Mouse (Mus musculus): ENCODE data around the gene 2900011O08Rik. TPM values are rescaled to one million over a fixed set of nuclear protein-coding genes. Genes with fewer than 3 reads are reported as not detected.

The 2900011O08Rik gene
- total and polyA plus RNA-seq, 3 experiments, result 0.21 TPM; not detected in 2

DNA sequence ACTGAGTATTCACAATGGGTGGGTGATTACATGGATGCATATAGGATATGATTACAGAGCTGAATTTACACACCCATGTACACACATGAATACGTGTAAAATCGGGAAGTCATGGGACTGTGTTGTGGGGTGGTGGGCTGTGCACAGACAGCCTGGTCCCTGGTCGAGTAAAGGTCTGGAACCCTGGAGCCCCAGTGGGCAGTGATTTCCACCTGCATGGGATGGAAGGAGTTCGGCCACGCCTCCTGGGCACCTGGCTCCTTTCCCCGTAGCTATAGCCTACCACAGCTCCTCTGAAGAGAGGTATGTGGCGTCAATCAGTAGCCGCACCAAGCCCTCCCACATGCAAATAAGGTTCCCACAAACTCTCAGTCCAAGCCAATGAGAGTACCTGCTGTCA lies 30.9 kb downstream of the 2900011O08Rik start:
- Histone ChIP-seq H3K4me3 (no peak overlapping the region), H3K36me3 (ENCODE audit: control insufficient read depth, insufficient read depth, low read length) (no peaks in the 10 kb centered on the region), H3K27ac (no peak overlapping the region), H3K79me2 (replicated peaks; ENCODE audit: control insufficient read depth, insufficient read depth, low read length) (no peaks in the 10 kb centered on the region), H3K9ac (ENCODE audit: low read depth, low read length) (no peak overlapping the region), H3K4me1 (ENCODE audit: control insufficient read depth, insufficient read depth, low read length) (no peaks in the 10 kb centered on the region), H3K27me3 (ENCODE audit: control insufficient read depth, insufficient read depth, low read length) (no peaks in the 10 kb centered on the region)
- DNase-seq, result no peak
- 84% methylated on average over 8 of the region's 8 CpGs for WGBS
- TF ChIP-seq EP300 (IDR thresholded peaks at IDR 0.05; ENCODE audit: insufficient read depth, low read depth, low read length) (no peak), POLR2A (IDR thresholded peaks at IDR 0.05; ENCODE audit: insufficient read depth, low read depth, low read length) (no peak), CTCF (IDR thresholded peaks at IDR 0.05) (no peak)
- intact Hi-C loops (cut with DNase I), result no loop called here

DNA sequence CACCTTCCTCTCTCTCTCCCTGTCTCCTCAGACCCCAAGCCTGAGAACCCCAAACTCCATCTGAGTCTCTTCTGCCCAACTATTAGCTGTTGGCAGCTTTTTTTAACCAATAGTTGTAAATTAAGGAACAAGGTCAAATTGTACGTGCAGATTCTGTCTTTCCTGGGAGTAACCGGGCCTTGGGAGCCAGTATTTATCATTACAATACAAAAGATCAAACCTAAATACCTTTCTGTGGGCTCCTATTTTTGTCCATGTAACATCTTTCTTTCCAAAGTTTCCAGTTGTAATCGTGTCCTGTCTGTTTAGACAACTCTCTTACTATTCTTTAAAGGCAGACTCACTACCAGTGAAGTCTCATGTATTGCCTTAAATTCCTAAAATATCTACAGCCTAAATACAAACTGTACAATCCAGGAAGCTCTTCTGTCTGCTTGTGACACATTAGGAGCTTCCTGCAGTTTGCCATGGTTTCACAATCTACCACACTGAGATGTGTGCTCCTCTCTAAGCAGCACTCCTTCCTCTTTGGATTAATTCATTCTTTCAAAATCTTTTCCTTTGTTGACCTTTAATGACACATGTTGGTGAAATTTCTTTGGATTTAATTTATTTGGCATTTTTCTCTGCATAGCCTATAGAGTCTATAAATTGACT lies 34.9 kb downstream of the 2900011O08Rik start:
- H3K4me3 ChIP-seq, result no peak overlapping the region
- H3K9ac ChIP-seq (ENCODE audit: low read depth, low read length), result no peak overlapping the region
- no peak overlapping the region for H3K27ac ChIP-seq
- no peaks in the 10 kb centered on the region for H3K27me3 ChIP-seq (ENCODE audit: control insufficient read depth, insufficient read depth, low read length)
- no peaks in the 10 kb centered on the region for H3K4me1 ChIP-seq (ENCODE audit: control insufficient read depth, insufficient read depth, low read length)
- TF ChIP-seq POLR2A (IDR thresholded peaks at IDR 0.05; ENCODE audit: insufficient read depth, low read depth, low read length) (no peak), CTCF (IDR thresholded peaks at IDR 0.05) (no peak), EP300 (IDR thresholded peaks at IDR 0.05; ENCODE audit: insufficient read depth, low read depth, low read length) (no peak)
- intact Hi-C loops (cut with DNase I), result no loop called here
- DNase-seq, result no peak
- H3K36me3 ChIP-seq (ENCODE audit: control insufficient read depth, insufficient read depth, low read length), result no peaks in the 10 kb centered on the region
- WGBS, result 61% methylated on average over 3 of the region's 3 CpGs
- H3K79me2 ChIP-seq (replicated peaks; ENCODE audit: control insufficient read depth, insufficient read depth, low read length), result no peaks in the 10 kb centered on the region

DNA sequence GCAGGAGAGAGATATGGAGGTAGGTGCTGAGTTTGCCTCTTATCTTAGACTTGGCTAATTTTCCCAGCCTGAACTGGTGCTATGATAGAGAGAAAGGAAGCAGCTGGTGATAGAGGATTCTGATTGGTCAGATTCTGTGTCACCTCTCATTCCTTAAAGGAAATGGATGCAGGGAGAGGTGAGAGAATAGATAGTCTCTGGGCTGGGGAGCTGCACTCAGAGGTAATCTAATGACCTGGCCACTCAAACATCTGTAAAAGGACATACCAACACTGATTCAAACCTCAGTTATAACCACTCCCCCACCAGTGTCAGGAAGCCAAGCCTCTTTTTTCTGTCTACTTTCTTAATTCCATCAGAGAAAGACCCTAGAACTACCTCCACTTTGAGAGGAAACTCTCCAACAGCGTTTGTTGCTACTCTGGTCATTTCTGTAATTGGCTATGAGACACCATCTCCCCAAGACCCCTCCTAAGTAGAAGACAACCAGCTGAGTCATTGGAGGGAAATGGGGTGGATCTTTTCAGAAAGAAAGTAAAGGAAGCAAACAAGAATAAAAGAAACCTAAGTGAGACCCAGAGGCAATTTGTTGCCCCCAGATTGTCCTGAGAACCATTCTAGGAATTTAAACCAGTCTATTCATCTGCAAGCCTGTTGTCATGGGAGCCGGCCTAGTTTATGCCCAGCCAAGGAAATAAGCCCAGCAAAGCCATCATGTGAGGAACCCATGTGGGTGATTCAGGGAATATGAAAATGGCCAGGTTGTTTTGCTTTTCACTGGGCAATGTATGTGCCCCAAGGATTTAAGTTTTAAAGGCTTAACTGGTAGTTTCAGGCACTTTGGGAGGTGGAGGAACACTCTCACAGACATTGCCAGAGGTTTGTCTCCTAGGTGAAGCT lies 38.9 kb downstream of the 2900011O08Rik start:
- H3K9ac ChIP-seq (ENCODE audit: low read depth, low read length), result no peak overlapping the region
- 67% methylated on average over 2 of the region's 2 CpGs for WGBS

DNA sequence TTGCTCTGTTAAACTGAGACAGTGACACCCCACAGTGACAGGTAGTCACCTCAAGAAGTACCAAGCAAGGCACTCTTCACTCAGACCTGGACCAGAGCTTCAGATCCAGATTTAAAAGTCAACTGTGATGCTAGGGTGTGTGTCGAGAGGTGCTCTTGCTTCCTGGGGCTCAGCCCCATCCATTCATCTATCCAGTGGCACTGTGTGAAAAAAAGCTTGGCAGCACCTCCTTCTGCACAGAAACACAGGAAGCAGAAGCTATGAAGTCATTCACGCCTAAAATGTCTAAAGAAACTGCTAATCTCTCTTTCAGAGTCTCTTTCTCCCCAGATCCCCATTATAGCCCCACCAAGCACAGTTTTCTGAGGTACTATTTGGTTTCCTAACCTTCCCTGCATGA lies 42.7 kb downstream of the 2900011O08Rik start:
- Histone ChIP-seq H3K9ac (ENCODE audit: low read depth, low read length) (no peak overlapping the region), H3K27me3 (ENCODE audit: control insufficient read depth, insufficient read depth, low read length) (no peaks in the 10 kb centered on the region), H3K4me3 (no peak overlapping the region), H3K36me3 (ENCODE audit: control insufficient read depth, insufficient read depth, low read length) (no peaks in the 10 kb centered on the region), H3K27ac (no peak overlapping the region), H3K4me1 (ENCODE audit: control insufficient read depth, insufficient read depth, low read length) (no peaks in the 10 kb centered on the region), H3K79me2 (replicated peaks; ENCODE audit: control insufficient read depth, insufficient read depth, low read length) (no peaks in the 10 kb centered on the region)
- DNase-seq, result no peak
- intact Hi-C loops (cut with DNase I), result no loop called here
- no peak for TF ChIP-seq POLR2A (IDR thresholded peaks at IDR 0.05; ENCODE audit: insufficient read depth, low read depth, low read length)
- TF ChIP-seq CTCF (IDR thresholded peaks at IDR 0.05), result no peak
- no peak for TF ChIP-seq EP300 (IDR thresholded peaks at IDR 0.05; ENCODE audit: insufficient read depth, low read depth, low read length)
- WGBS, result 20% methylated on average over 2 of the region's 2 CpGs

More for the DNA sequence above, 38.9 kb downstream of the 2900011O08Rik start:
- Histone ChIP-seq H3K36me3 (ENCODE audit: control insufficient read depth, insufficient read depth, low read length) (no peaks in the 10 kb centered on the region), H3K79me2 (replicated peaks; ENCODE audit: control insufficient read depth, insufficient read depth, low read length) (no peaks in the 10 kb centered on the region), H3K4me3 (no peak overlapping the region), H3K27ac (no peak overlapping the region), H3K27me3 (ENCODE audit: control insufficient read depth, insufficient read depth, low read length) (no peaks in the 10 kb centered on the region), H3K4me1 (ENCODE audit: control insufficient read depth, insufficient read depth, low read length) (no peaks in the 10 kb centered on the region)
- intact Hi-C loops (cut with DNase I), result no loop called here
- TF ChIP-seq CTCF (IDR thresholded peaks at IDR 0.05), result no peak
- no peak for TF ChIP-seq POLR2A (IDR thresholded peaks at IDR 0.05; ENCODE audit: insufficient read depth, low read depth, low read length)
- TF ChIP-seq EP300 (IDR thresholded peaks at IDR 0.05; ENCODE audit: insufficient read depth, low read depth, low read length), result no peak
- no peak for DNase-seq

DNA sequence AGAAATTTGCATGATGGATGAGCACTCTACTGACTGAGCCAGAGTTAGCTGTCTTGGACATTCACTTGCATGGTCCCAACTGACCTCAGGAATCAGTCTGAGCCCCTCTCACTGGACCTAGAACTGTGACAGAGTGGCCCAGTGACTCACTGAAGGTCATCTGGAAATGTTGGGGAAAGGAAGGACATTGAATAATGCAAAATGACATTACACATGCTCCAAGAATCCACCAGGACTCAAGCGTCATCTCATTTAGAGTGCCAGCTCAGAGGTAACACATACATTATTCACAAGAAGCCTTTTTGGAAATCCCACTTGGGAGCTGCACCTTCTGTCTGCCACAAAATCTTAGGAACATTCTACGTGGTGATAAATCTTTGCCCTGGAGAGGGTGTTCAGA lies 43.4 kb downstream of the 2900011O08Rik start:
- Histone ChIP-seq H3K79me2 (replicated peaks; ENCODE audit: control insufficient read depth, insufficient read depth, low read length) (no peaks in the 10 kb centered on the region), H3K27me3 (ENCODE audit: control insufficient read depth, insufficient read depth, low read length) (no peaks in the 10 kb centered on the region), H3K4me1 (ENCODE audit: control insufficient read depth, insufficient read depth, low read length) (no peaks in the 10 kb centered on the region), H3K27ac (no peak overlapping the region), H3K36me3 (ENCODE audit: control insufficient read depth, insufficient read depth, low read length) (no peaks in the 10 kb centered on the region), H3K9ac (ENCODE audit: low read depth, low read length) (no peak overlapping the region), H3K4me3 (no peak overlapping the region)
- DNase-seq, result no peak
- TF ChIP-seq CTCF (IDR thresholded peaks at IDR 0.05) (no peak), POLR2A (IDR thresholded peaks at IDR 0.05; ENCODE audit: insufficient read depth, low read depth, low read length) (no peak)
- intact Hi-C loops (cut with DNase I), result no loop called here
- WGBS, result 56% methylated on average over 2 of the region's 2 CpGs

DNA sequence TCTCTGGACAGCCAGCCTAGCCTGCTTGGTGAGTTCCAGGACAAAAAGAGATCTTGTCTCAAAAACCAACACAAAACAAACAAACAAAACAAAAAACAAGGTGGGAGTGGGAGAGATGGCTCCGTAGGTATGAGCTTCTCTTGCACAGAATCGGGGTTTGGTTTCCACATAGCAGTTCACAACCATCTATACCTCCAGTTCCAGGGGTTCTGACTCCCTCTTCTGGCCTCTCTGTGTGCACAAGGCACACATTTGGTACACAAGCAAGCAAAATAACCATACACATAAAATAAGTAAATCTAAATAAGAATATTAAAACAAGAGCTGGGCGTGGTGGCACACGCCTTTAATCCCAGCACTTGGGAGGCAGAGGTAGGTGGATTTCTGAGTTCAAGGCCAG lies 44.2 kb downstream of the 2900011O08Rik start:
- 84% methylated on average over 4 of the region's 4 CpGs for WGBS

More for the DNA sequence above, 44.2 kb downstream of the 2900011O08Rik start:
- Histone ChIP-seq H3K4me1 (ENCODE audit: control insufficient read depth, insufficient read depth, low read length) (no peaks in the 10 kb centered on the region), H3K79me2 (replicated peaks; ENCODE audit: control insufficient read depth, insufficient read depth, low read length) (no peaks in the 10 kb centered on the region), H3K9ac (ENCODE audit: low read depth, low read length) (no peak overlapping the region), H3K4me3 (no peak overlapping the region), H3K36me3 (ENCODE audit: control insufficient read depth, insufficient read depth, low read length) (no peaks in the 10 kb centered on the region), H3K27ac (no peak overlapping the region), H3K27me3 (ENCODE audit: control insufficient read depth, insufficient read depth, low read length) (no peaks in the 10 kb centered on the region)
- intact Hi-C loops (cut with DNase I), result no loop called here
- TF ChIP-seq EP300 (IDR thresholded peaks at IDR 0.05; ENCODE audit: insufficient read depth, low read depth, low read length), result no peak
- TF ChIP-seq POLR2A (IDR thresholded peaks at IDR 0.05; ENCODE audit: insufficient read depth, low read depth, low read length), result no peak
- TF ChIP-seq CTCF (IDR thresholded peaks at IDR 0.05), result no peak
- DNase-seq, result no peak
